In genomic region chr7:64501536-64502270, GRCm38 (mm10) we compare ENCODE assay signal across 9 mouse cellular contexts. TPM values are rescaled to one million over a fixed set of nuclear protein-coding genes. Genes with fewer than 3 reads are reported as not detected.
A peak's percentile ranks its signal among the peaks of the same experiment; 100 is the strongest.
DNase-seq lines count a peak whose midpoint lies in the region; ATAC-seq and TF ChIP-seq lines count a peak whose summit lies in the region.
"Had no signal": no experiment of that assay in that cellular context is flagged by ENCODE, and none has a peak within 500 bp of the region (broad histone marks: within the 10 kb centered on the region; RNA-seq: fewer than 3 reads in every experiment).

Apba2 (plus strand) TSS chr7:64501706.

- TF ChIP-seq POLR2A in liver, adult 2 months (IDR thresholded peaks at IDR 0.05; ENCODE audit: extremely low read depth, insufficient read depth, low read length), result no peak

- H3K27ac ChIP-seq in kidney, embryonic 15.5 days, result no peak within 1 kb of the TSS
- H3K27ac ChIP-seq in forebrain, embryonic 13.5 days, result peak within 1 kb of the TSS; percentile 96
- H3K27ac ChIP-seq in intestine, postnatal 0 days (ENCODE audit: low read depth, low read length), result no peak within 1 kb of the TSS
- no peak within 1 kb of the TSS for H3K27ac ChIP-seq in liver, adult 2 months (replicated peaks; ENCODE audit: insufficient read depth, low read depth, low read length)

- peaks cover 40% of the 10 kb centered on the region for H3K27me3 ChIP-seq in kidney, embryonic 15.5 days
- no peaks in the 10 kb centered on the region for H3K27me3 ChIP-seq in forebrain, embryonic 13.5 days
- H3K27me3 ChIP-seq in intestine, postnatal 0 days (replicated peaks; ENCODE audit: control insufficient read depth, insufficient read depth, low read length), result peaks cover 32% of the 10 kb centered on the region
- 0 out of 2 replicates have a peak, but pooled peaks cover 5% of the 10 kb centered on the region for H3K27me3 ChIP-seq in liver, adult 2 months (ENCODE audit: control insufficient read depth, insufficient read depth, low read length)

- peak; percentile 74 for TF ChIP-seq CTCF in intestine, postnatal 0 days (IDR thresholded peaks at IDR 0.05; ENCODE audit: low read depth)
- peak; percentile 74 for TF ChIP-seq CTCF in liver, adult 2 months (IDR thresholded peaks at IDR 0.05; ENCODE audit: low read depth, low read length)

- no peak for DNase-seq in kidney, adult 8-10 months
- no peak for DNase-seq in liver, adult 2 months (ENCODE audit: extremely low read depth, low read depth, low spot score)
- DNase-seq in right cerebral cortex, adult 18-20 months, result peak; percentile 81
- DNase-seq in yolk sac, embryonic 10.5 days (ENCODE audit: low spot score), result no peak

- peak; percentile 84 for ATAC-seq in kidney, embryonic 15.5 days (replicated peaks; ENCODE audit: low FRiP score)
- peak; percentile 67 for ATAC-seq in cerebellum, adult (ENCODE audit: insufficient number of reproducible peaks, low FRiP score, low TSS enrichment)
- ATAC-seq in forebrain, embryonic 13.5 days, result peak; percentile 89
- peak; percentile 49; the same call in 1 of the 2 replicates for ATAC-seq in intestine, postnatal 0 days

- under 1% methylated on average over 86 of the region's 96 CpGs for WGBS in kidney, embryonic 15.5 days
- under 1% methylated on average over 80 of the region's 96 CpGs for WGBS in forebrain, embryonic 13.5 days
- under 1% methylated on average over 92 of the region's 96 CpGs for WGBS in intestine, postnatal 0 days
- WGBS in liver, adult 2 months, result 2% methylated on average over 85 of the region's 96 CpGs

- H3K4me1 ChIP-seq in kidney, embryonic 15.5 days, result peaks cover 17% of the 10 kb centered on the region
- peaks cover 41% of the 10 kb centered on the region for H3K4me1 ChIP-seq in forebrain, embryonic 13.5 days
- H3K4me1 ChIP-seq in intestine, postnatal 0 days (replicated peaks; ENCODE audit: control insufficient read depth, insufficient read depth, low read length), result no peaks in the 10 kb centered on the region
- 0 out of 2 replicates have a peak, but pooled peaks cover 1% of the 10 kb centered on the region for H3K4me1 ChIP-seq in liver, adult 2 months (ENCODE audit: control insufficient read depth, insufficient read depth, low read length)

- no peaks in the 10 kb centered on the region for H3K79me2 ChIP-seq in liver, adult 2 months (ENCODE audit: control insufficient read depth, insufficient read depth, low read length)

- peak within 1 kb of the TSS; percentile 56 for H3K9ac ChIP-seq in kidney, embryonic 15.5 days
- peak within 1 kb of the TSS; percentile 97 for H3K9ac ChIP-seq in forebrain, embryonic 13.5 days
- H3K9ac ChIP-seq in intestine, postnatal 0 days (ENCODE audit: low read depth, low read length), result peak within 1 kb of the TSS; percentile 22; the same call in 1 of the 2 replicates
- no peak within 1 kb of the TSS for H3K9ac ChIP-seq in liver, adult 2 months (ENCODE audit: low read depth, low read length)

- peaks cover 3% of the 10 kb centered on the region; the same call in 1 of the 2 replicates for H3K9me3 ChIP-seq in kidney, embryonic 15.5 days (replicated peaks)
- no peaks in the 10 kb centered on the region for H3K9me3 ChIP-seq in forebrain, embryonic 13.5 days (replicated peaks)
- H3K9me3 ChIP-seq in intestine, postnatal 0 days (ENCODE audit: control insufficient read depth), result no peaks in the 10 kb centered on the region

- H3K36me3 ChIP-seq in kidney, embryonic 15.5 days, result no peaks in the 10 kb centered on the region
- no peaks in the 10 kb centered on the region for H3K36me3 ChIP-seq in forebrain, embryonic 13.5 days (ENCODE audit: poor library complexity, severe bottlenecking)
- H3K36me3 ChIP-seq in intestine, postnatal 0 days (ENCODE audit: control insufficient read depth, insufficient read depth), result no peaks in the 10 kb centered on the region
- H3K36me3 ChIP-seq in liver, adult 2 months (ENCODE audit: control insufficient read depth, insufficient read depth, low read length), result no peaks in the 10 kb centered on the region

- peak within 1 kb of the TSS; percentile 60 for H3K4me3 ChIP-seq in kidney, embryonic 15.5 days (replicated peaks)
- peak within 1 kb of the TSS; percentile 86 for H3K4me3 ChIP-seq in forebrain, embryonic 13.5 days
- H3K4me3 ChIP-seq in intestine, postnatal 0 days (ENCODE audit: low read depth, low read length), result peak within 1 kb of the TSS; percentile 43
- peak within 1 kb of the TSS; percentile 29; the same call in 1 of the 2 replicates for H3K4me3 ChIP-seq in liver, adult 2 months (ENCODE audit: insufficient read depth, low read depth, low read length)

- peak within 1 kb of the TSS; percentile 98 for H3K4me2 ChIP-seq in kidney, embryonic 15.5 days
- peak within 1 kb of the TSS; percentile 67 for H3K4me2 ChIP-seq in forebrain, embryonic 13.5 days
- peak within 1 kb of the TSS; percentile 69 for H3K4me2 ChIP-seq in intestine, postnatal 0 days (replicated peaks; ENCODE audit: low read depth)

RNA-seq across cellular contexts. Expression of gene Apba2, which starts in this region (rescaled TPM):
- 5.4 and 5.8 TPM in 2 replicates for polyA plus RNA-seq in kidney, embryonic 15.5 days (2015; fragmentation: Nextera tagmentation; extraction: Ambion mirVana)
- 115 and 132 TPM in 2 replicates for polyA plus RNA-seq in forebrain, embryonic 13.5 days (2015; fragmentation: Nextera tagmentation; extraction: Ambion mirVana)
- 4.1 and 4.3 TPM in 2 replicates for polyA plus RNA-seq in intestine, postnatal 0 days (2015; fragmentation: Nextera tagmentation; extraction: Ambion mirVana)
- 0.27 TPM in 1 of 2 replicates, not detected in the other for total RNA-seq in liver, adult 2 months (2014; rRNA removed)
- 0.11 and 0.14 TPM in 2 replicates for polyA plus RNA-seq in liver, adult 2 months (2012; rRNA removed)
- total RNA-seq: MEL had no signal

Comparison
In these comparisons a context has a peak if more than half of its experiments do, and no peak if none do; other contexts are left out.
1. RNA of gene Apba2 (polyA plus RNA-seq): 115 to 132 TPM in forebrain, embryonic 13.5 days; 5.4 to 5.8 TPM in kidney, embryonic 15.5 days, 4.1 to 4.3 TPM in intestine, postnatal 0 days and 0.11 to 0.14 TPM in liver, adult 2 months; every median in the first group is over 10 times any median in the second.
2. H3K4me3 ChIP-seq: peak in every context shown above with its lines; median percentile 86 in forebrain, embryonic 13.5 days; 60 in kidney, embryonic 15.5 days; 43 in intestine, postnatal 0 days; 29 in liver, adult 2 months.
3. Peak in every context shown above with its lines, with median percentiles within 50 percentile points of each other: ATAC-seq and H3K4me2 ChIP-seq.